Mouse (Mus musculus): Measurements from ENCODE around the gene Chmp2a.

DNA sequence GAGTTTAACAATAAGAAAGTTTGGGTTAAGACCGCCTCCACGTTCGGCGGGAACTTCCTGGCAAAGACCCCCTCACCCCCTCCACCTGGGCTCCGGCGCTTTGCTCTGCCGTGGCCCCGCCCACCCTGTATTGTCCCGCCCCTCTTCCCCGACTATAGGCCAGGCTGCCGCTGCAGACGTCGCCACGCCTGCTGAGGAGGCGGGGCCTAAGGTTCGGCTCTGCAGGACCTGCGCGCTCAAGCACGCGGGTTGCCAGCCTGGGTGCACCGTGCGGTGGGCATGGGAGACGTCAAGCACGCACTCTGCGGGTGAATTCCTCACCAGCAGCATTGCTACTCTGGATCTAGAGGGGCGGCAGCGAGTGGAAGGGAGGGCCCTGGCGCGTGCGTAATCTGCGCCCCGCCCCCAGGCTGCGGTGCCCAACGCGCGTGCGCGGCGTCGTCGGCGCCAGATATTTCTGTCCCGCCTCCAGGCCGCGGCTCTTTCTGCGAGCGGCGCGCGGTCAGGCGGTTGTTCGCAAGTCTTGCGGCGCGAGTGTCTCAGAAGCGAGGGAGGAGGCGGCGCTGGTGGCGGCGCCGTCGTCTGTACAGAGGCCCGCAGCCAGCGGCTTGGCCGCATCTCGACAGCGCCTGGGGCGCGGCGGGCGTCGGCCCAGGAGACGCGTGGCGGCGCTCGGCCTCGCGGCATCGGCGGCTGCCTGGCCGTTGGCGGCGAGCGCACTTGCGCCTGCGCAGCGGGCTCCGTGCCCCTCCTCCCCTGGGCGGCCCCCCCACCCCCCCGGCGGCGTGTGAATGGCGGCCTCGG is 10.5 kb downstream of the Chmp2a start:
- TF ChIP-seq CTCF (IDR thresholded peaks at IDR 0.05; ENCODE audit: control insufficient read depth, insufficient read depth, insufficient read length) = peak; percentile 45
- peak; percentile 35 for TF ChIP-seq MAX (IDR thresholded peaks at IDR 0.05)
- TF ChIP-seq MYOD1 (IDR thresholded peaks at IDR 0.05; ENCODE audit: control insufficient read depth, insufficient read length, low read depth) = no peak
- TF ChIP-seq USF1 (IDR thresholded peaks at IDR 0.05; ENCODE audit: low read depth) = no peak
- no peak for TF ChIP-seq FOSL1 (IDR thresholded peaks at IDR 0.05; ENCODE audit: insufficient read depth, low read length, poor library complexity, severe bottlenecking)
